Mouse (Mus musculus) cerebellum, adult 2 months (tissue): ENCODE results near the gene Cacna2d2.

Experiments
- CTCF ChIP-seq: fragments of 200-500 bp; IDR thresholded peaks from 2 replicates; pipeline ENCODE4 v1.5.1; 2011; ENCODE audit warnings: low read depth, mild to moderate bottlenecking, control low read depth, low read length, moderate library complexity, borderline replicate concordance; ENCODE audit not compliant: insufficient read depth
- POLR2A ChIP-seq: fragments of 200-500 bp; IDR thresholded peaks from 2 replicates; pipeline ENCODE4 v1.6.1; 2011; ENCODE audit warnings: low read length, control low read depth, borderline replicate concordance; ENCODE audit not compliant: insufficient read depth

- TF ChIP-seq CTCF (no peak), POLR2A (no peak)
Observed at GRCm38 (mm10) chr9:107550491-107551116, 151.2 kb downstream of the Cacna2d2 start.
